Mouse (Mus musculus) midbrain, embryonic 13.5 days (tissue): Measurements from ENCODE around the gene Apaf1. TPM values are rescaled to one million over a fixed set of nuclear protein-coding genes. Genes with fewer than 3 reads are reported as not detected.

Experiments used
- polyA plus RNA-seq: library from polyadenylated mRNA; unstranded; fragments of >200 nt; fragmentation: Nextera tagmentation; extraction: Ambion mirVana; gene quantifications from 2 replicates; pipeline ENCODE4 v1.2.1, GENCODE M21; 2015

Apaf1 gene
- polyA plus RNA-seq, 1 experiment from 2014 or later = 20.1 TPM

Other genes starting within 250 kb of the Apaf1 start
- 15.9 and 18.7 TPM in 2 replicates for gene Ikbip, start 170 bp upstream of the Apaf1 start, polyA plus RNA-seq
- 469 and 478 TPM in 2 replicates for gene Slc25a3, start 41.3 kb upstream of the Apaf1 start, polyA plus RNA-seq
- gene Tmpo, start 98.5 kb upstream of the Apaf1 start, polyA plus RNA-seq = 165 and 175 TPM in 2 replicates